Mouse (Mus musculus) spleen, adult 2 months (tissue): ENCODE measurements at regions not wholly inside any gene's neighbourhood (a gene's known extent, or its start where the extent isn't known, plus 50 kb on each side); places are given as distances from the start of the nearest gene placed in this dataset.

Source experiments
- CTCF ChIP-seq: fragments of 200-500 bp; IDR thresholded peaks from 2 replicates; pipeline ENCODE4 v1.5.1; 2011; ENCODE audit warnings: mild to moderate bottlenecking, inconsistent platforms; ENCODE audit not compliant: insufficient read depth, insufficient read length, insufficient replicate concordance; ENCODE audit errors: extremely low read depth
- POLR2A ChIP-seq: fragments of 200-500 bp; IDR thresholded peaks from 2 replicates; pipeline ENCODE4 v1.6.1; 2011; ENCODE audit warnings: low read depth, low read length, inconsistent platforms

DNA sequence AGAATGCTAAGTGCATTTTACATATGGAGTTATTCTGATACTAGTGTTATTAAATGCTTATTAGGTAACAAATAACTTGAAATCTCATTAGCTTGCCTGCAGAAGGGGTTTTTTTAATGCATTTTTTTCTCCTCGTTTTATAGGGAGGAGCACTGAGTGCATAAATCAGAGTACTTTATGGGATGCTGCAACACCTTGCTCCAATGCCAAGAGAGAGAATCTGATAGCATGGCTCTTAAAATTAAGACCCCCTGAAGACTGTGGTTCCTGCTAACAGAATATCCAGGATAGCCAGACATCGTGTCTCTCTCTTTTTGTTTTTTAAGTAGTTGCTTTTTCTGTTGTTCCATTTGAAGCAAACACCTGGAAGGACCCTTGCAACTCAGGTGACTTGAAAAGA is 100.8 kb upstream of the Rnaseh2b start:
- TF ChIP-seq POLR2A = no peak
- TF ChIP-seq CTCF = no peak
